Mouse (Mus musculus) heart, embryonic 14.5 days (tissue): ENCODE results near the gene Dcaf4. TPM values are rescaled to one million over a fixed set of nuclear protein-coding genes. Genes with fewer than 3 reads are reported as not detected.

Experiments
- ATAC-seq: fragments of 200-750 bp; cut with Nextera tagmentation; 2 replicates; pipeline ENCODE4 v1.8.0; 2017; ENCODE audit warnings: low read depth, moderate TSS enrichment; ENCODE audit not compliant: insufficient number of reproducible peaks, insufficient read depth, low FRiP score
- H3K27ac ChIP-seq, 2 experiments: fragments of 200-500 bp in 1 of 2; fragments of 300-500 bp in 1 of 2; sonication (generic) in 1 of 2; replicated peaks in 1 of 2; 2 replicates each; pipeline ENCODE4 v1.5.1; 2012 to 2014; ENCODE audit warnings: low read depth in 2 of 2, low read length in 2 of 2, control low read depth in 1 of 2, mild to moderate bottlenecking in 1 of 2, mixed read lengths in 1 of 2; ENCODE audit not compliant: control insufficient read depth in 1 of 2, insufficient read depth in 1 of 2
- H3K27me3 ChIP-seq: fragments of 300-500 bp; sonication (generic); 2 replicates; pipeline ENCODE4 v1.6.1; 2014; ENCODE audit warnings: mild to moderate bottlenecking, low read length, control low read depth; ENCODE audit not compliant: control insufficient read depth, insufficient read depth
- H3K36me3 ChIP-seq: fragments of 300-500 bp; sonication (generic); 2 replicates; pipeline ENCODE4 v1.6.1; 2014; ENCODE audit warnings: mild to moderate bottlenecking, control low read depth, low read length, mixed read lengths; ENCODE audit not compliant: control insufficient read depth, insufficient read depth
- H3K4me1 ChIP-seq, 2 experiments: fragments of 200-500 bp in 1 of 2; fragments of 300-500 bp in 1 of 2; sonication (generic) in 1 of 2; 2 replicates each; pipeline ENCODE4 v1.6.1; 2012 to 2014; ENCODE audit warnings: low read length in 2 of 2, control low read depth in 1 of 2, mixed read lengths in 1 of 2; ENCODE audit not compliant: control insufficient read depth in 2 of 2, insufficient read depth in 2 of 2
- H3K4me2 ChIP-seq: fragments of 300-500 bp; sonication (generic); 2 replicates; pipeline ENCODE4 v1.6.1; 2014; ENCODE audit warnings: mild to moderate bottlenecking, low read length
- H3K4me3 ChIP-seq, 2 experiments: fragments of 200-500 bp in 1 of 2; fragments of 300-500 bp in 1 of 2; sonication (generic) in 1 of 2; 2 replicates each; pipeline ENCODE4 v1.5.1; 2012 to 2014; ENCODE audit warnings: low read length in 2 of 2, mild to moderate bottlenecking in 2 of 2, control low read depth in 1 of 2, low read depth in 1 of 2, moderate library complexity in 1 of 2; ENCODE audit not compliant: control insufficient read depth in 1 of 2, insufficient read depth in 1 of 2
- H3K9ac ChIP-seq: fragments of 300-500 bp; sonication (generic); 2 replicates; pipeline ENCODE4 v1.6.1; 2014; ENCODE audit warnings: mild to moderate bottlenecking, low read length
- H3K9me3 ChIP-seq: fragments of 300-500 bp; sonication (generic); 2 replicates; pipeline ENCODE4 v1.6.1; 2016; ENCODE audit warnings: low read length, control low read depth; ENCODE audit not compliant: control insufficient read depth
- WGBS: fragments of 180-500 bp; shearing (Covaris S2); extraction: QIAGEN DNeasy Blood & Tissue Kit; methylation state at CpG from one replicate; pipeline ENCODE4 v1.1.7; 2014; 5-methylcytosine and 5-hydroxymethylcytosine counted together
- polyA plus RNA-seq: library from polyadenylated mRNA; unstranded; fragments of >200 nt; fragmentation: Nextera tagmentation; extraction: Ambion mirVana; gene quantifications from 2 replicates; pipeline ENCODE4 v1.2.1, GENCODE M21; 2014

Dcaf4 gene
- polyA plus RNA-seq, 1 experiment from 2014 or later, result 27.5 TPM

- H3K4me3 ChIP-seq, result no peak overlapping the region
- H3K36me3 ChIP-seq, result peaks cover 20% of the 10 kb centered on the region
- no peak overlapping the region for H3K9ac ChIP-seq
- H3K4me2 ChIP-seq, result no peak overlapping the region
- H3K4me1 ChIP-seq, result peaks cover 13 to 25% of the 10 kb centered on the region in 2 experiments
- H3K27ac ChIP-seq, result peak overlapping the region; percentile 12 to 41; a peak in 1 of 4 replicates
- no peaks in the 10 kb centered on the region for H3K9me3 ChIP-seq
- 0 out of 2 replicates have a peak, but pooled peaks have one; percentile 29 for ATAC-seq
- H3K27me3 ChIP-seq, result no peaks in the 10 kb centered on the region
- WGBS, result 62% methylated on average over 18 of the region's 18 CpGs
Measured at GRCm38 (mm10) chr12:83525822-83526544, 5.7 kb downstream of the Dcaf4 start.

GRCm38 (mm10) chr12:83527816-83528215 is 7.5 kb downstream of the Dcaf4 start:
- WGBS, result 79% methylated on average over 6 of the region's 6 CpGs
- ATAC-seq, result no peak
- H3K4me2 ChIP-seq, result no peak overlapping the region
- H3K4me1 ChIP-seq, result peaks cover 12 to 19% of the 10 kb centered on the region in 2 experiments
- no peaks in the 10 kb centered on the region for H3K27me3 ChIP-seq
- H3K9me3 ChIP-seq, result no peaks in the 10 kb centered on the region
- no peak overlapping the region for H3K4me3 ChIP-seq
- no peak overlapping the region for H3K9ac ChIP-seq
- H3K27ac ChIP-seq, result no peak overlapping the region
- peaks cover 29% of the 10 kb centered on the region for H3K36me3 ChIP-seq

- no peak overlapping the region for H3K27ac ChIP-seq
- no peak overlapping the region for H3K4me3 ChIP-seq
- no peak overlapping the region for H3K4me2 ChIP-seq
- no peak for ATAC-seq
- peaks cover 37% of the 10 kb centered on the region for H3K36me3 ChIP-seq
- no peaks in the 10 kb centered on the region for H3K9me3 ChIP-seq
- H3K27me3 ChIP-seq, result no peaks in the 10 kb centered on the region
- WGBS, result 77% methylated on average over 5 of the region's 5 CpGs
- peaks cover 12 to 19% of the 10 kb centered on the region in 2 experiments for H3K4me1 ChIP-seq
- no peak overlapping the region for H3K9ac ChIP-seq
Measured at GRCm38 (mm10) chr12:83528665-83529064, 8.4 kb downstream of the Dcaf4 start.

- no peak overlapping the region for H3K4me2 ChIP-seq
- H3K27me3 ChIP-seq, result no peaks in the 10 kb centered on the region
- no peak overlapping the region for H3K9ac ChIP-seq
- no peak overlapping the region for H3K4me3 ChIP-seq
- H3K27ac ChIP-seq, result no peak overlapping the region
- peaks cover 0 to 8% of the 10 kb centered on the region in 2 experiments; a peak in 1 of 4 replicates for H3K4me1 ChIP-seq
- no peaks in the 10 kb centered on the region for H3K9me3 ChIP-seq
- WGBS, result 87% methylated on average over 6 of the region's 6 CpGs
- peaks cover 57% of the 10 kb centered on the region for H3K36me3 ChIP-seq
- no peak for ATAC-seq
Measured at GRCm38 (mm10) chr12:83531992-83532391, 11.7 kb downstream of the Dcaf4 start.

GRCm38 (mm10) chr12:83532966-83533365 is 12.7 kb downstream of the Dcaf4 start:
- H3K36me3 ChIP-seq, result peaks cover 61% of the 10 kb centered on the region
- ATAC-seq, result no peak
- 64% methylated on average over 3 of the region's 3 CpGs for WGBS

GRCm38 (mm10) chr12:83534190-83534589 is 13.9 kb downstream of the Dcaf4 start:
- Histone ChIP-seq H3K27ac (no peak overlapping the region), H3K4me2 (no peak overlapping the region), H3K9me3 (no peaks in the 10 kb centered on the region), H3K4me1 (peaks cover 0 to 6% of the 10 kb centered on the region in 2 experiments; a peak in 1 of 4 replicates), H3K4me3 (no peak overlapping the region), H3K27me3 (no peaks in the 10 kb centered on the region), H3K36me3 (peaks cover 71% of the 10 kb centered on the region), H3K9ac (no peak overlapping the region)
- 68% methylated on average over 3 of the region's 3 CpGs for WGBS
- ATAC-seq, result no peak

More at GRCm38 (mm10) chr12:83532966-83533365, 12.7 kb downstream of the Dcaf4 start:
- no peak overlapping the region for H3K4me2 ChIP-seq
- no peak overlapping the region for H3K4me3 ChIP-seq
- H3K27me3 ChIP-seq, result no peaks in the 10 kb centered on the region
- peaks cover 0 to 6% of the 10 kb centered on the region in 2 experiments; a peak in 1 of 4 replicates for H3K4me1 ChIP-seq
- no peak overlapping the region for H3K9ac ChIP-seq
- no peaks in the 10 kb centered on the region for H3K9me3 ChIP-seq
- no peak overlapping the region for H3K27ac ChIP-seq

- ATAC-seq, result no peak
- H3K36me3 ChIP-seq, result peaks cover 76% of the 10 kb centered on the region
- H3K4me3 ChIP-seq, result no peak overlapping the region
- WGBS, result 83% methylated on average over 11 of the region's 11 CpGs
- H3K27ac ChIP-seq, result no peak overlapping the region
- H3K9ac ChIP-seq, result no peak overlapping the region
- no peaks in the 10 kb centered on the region for H3K9me3 ChIP-seq
- H3K27me3 ChIP-seq, result no peaks in the 10 kb centered on the region
- H3K4me2 ChIP-seq, result no peak overlapping the region
- peaks cover 0 to 6% of the 10 kb centered on the region in 2 experiments; a peak in 1 of 4 replicates for H3K4me1 ChIP-seq
Measured at GRCm38 (mm10) chr12:83535428-83535827, 15.2 kb downstream of the Dcaf4 start.
